Mouse (Mus musculus) bone marrow, adult 2 months (tissue): Measurements from ENCODE around the gene Amdhd2.

Source experiments
- CTCF ChIP-seq: fragments of 200-500 bp; IDR thresholded peaks from 2 replicates; pipeline ENCODE4 v1.5.1; 2011; ENCODE audit warnings: low read length, control low read depth; ENCODE audit not compliant: control insufficient read depth, insufficient read depth
- POLR2A ChIP-seq: fragments of 200-500 bp; IDR thresholded peaks from 2 replicates; pipeline ENCODE4 v1.6.1; 2011; ENCODE audit warnings: low read depth, mild to moderate bottlenecking, control low read depth, low read length, borderline replicate concordance; ENCODE audit not compliant: control insufficient read depth

DNA sequence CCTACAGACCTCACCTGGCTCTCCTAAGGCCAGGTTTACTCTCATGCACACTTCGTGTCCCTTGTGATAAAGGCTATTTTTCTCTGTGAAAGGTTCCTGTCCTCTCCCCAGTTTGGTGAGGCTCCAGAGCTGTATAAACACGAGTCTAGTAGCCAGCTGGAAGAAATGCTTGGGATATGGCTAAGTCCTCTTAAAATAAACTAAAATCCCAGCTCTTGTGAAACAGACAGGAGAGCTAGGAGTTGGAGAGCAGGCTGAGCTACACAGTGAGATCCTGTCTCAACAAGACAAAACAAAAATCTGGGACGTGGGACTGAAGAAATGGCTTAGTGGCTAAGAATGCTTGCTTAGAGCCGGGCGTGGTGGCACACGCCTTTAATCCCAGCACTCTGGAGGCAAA lies 49.6 kb upstream of the Amdhd2 start:
- TF ChIP-seq CTCF, result no peak
- TF ChIP-seq POLR2A, result no peak
